Mouse (Mus musculus) stomach, postnatal 0 days (tissue): ENCODE measurements around the gene Amn1.

Source experiments
- CTCF ChIP-seq: IDR thresholded peaks from 2 replicates; pipeline ENCODE4 v1.5.1; 2016; ENCODE audit warnings: antibody characterized with exemption, low read depth, mild to moderate bottlenecking, moderate library complexity
- EP300 ChIP-seq: optimal IDR thresholded peaks from 2 replicates; pipeline ENCODE3; 2016; ENCODE audit warnings: antibody characterized with exemption

DNA sequence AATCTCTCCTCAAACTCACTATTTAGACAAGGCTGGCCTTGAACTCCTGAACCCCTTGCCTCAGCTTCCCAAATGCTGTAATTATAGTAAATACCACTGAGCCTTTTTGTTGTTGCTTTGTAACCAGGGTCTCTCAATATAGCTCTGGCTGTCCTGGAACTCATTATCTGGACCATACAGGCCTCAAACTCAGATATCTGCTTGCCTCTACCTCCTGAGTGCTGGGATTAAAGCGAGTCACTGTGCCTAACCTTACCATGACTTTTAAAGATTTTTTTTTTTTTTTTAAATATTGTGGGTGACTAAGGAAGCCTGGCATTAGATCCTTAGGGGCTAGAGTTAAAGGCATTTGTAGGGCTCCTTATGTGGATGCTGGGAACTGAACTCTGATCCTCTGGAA lies 4.5 kb downstream of the Amn1 start:
- no peak for TF ChIP-seq CTCF
- TF ChIP-seq EP300, result no peak
